8 mouse cellular contexts compared by ENCODE assay signal in genomic region chr7:34594501-34595306, GRCm38 (mm10).
DNase-seq lines count a peak whose midpoint lies in the region; ATAC-seq and TF ChIP-seq lines count a peak whose summit lies in the region.

No protein-coding gene starts in this region.

- 0 out of 2 replicates have a peak, but pooled peaks cover 5% of the 10 kb centered on the region for H3K4me1 ChIP-seq in intestine, embryonic 16.5 days (ENCODE audit: control insufficient read depth, insufficient read depth, low read length)
- peaks cover 28% of the 10 kb centered on the region; the same call in 1 of the 2 replicates for H3K4me1 ChIP-seq in limb, embryonic 14.5 days (ENCODE audit: control insufficient read depth, insufficient read depth, low read length)
- H3K4me1 ChIP-seq in neural tube, embryonic 13.5 days (replicated peaks), result peaks cover 24% of the 10 kb centered on the region

- H3K36me3 ChIP-seq in intestine, embryonic 16.5 days (ENCODE audit: control insufficient read depth, insufficient read depth, low read length), result no peaks in the 10 kb centered on the region
- no peaks in the 10 kb centered on the region for H3K36me3 ChIP-seq in limb, embryonic 14.5 days (ENCODE audit: control insufficient read depth, insufficient read depth, low read length)
- H3K36me3 ChIP-seq in neural tube, embryonic 13.5 days, result no peaks in the 10 kb centered on the region

- no peak overlapping the region for H3K27ac ChIP-seq in intestine, embryonic 16.5 days (ENCODE audit: low read length)
- H3K27ac ChIP-seq in limb, embryonic 14.5 days (replicated peaks; ENCODE audit: low read depth, low read length), result 0 out of 2 replicates have a peak overlapping the region, but pooled peaks have one; percentile 8
- H3K27ac ChIP-seq in neural tube, embryonic 13.5 days (replicated peaks), result peak overlapping the region; percentile 52

- DNase-seq in cerebellum, postnatal 10 days, result peak; percentile 84 to 85
- DNase-seq in cerebellum, adult 9-11 months, result no peak
- DNase-seq in embryo, embryonic 10.5 days (ENCODE audit: low spot score), result peak; percentile 72
- peak; percentile 44 to 68 for DNase-seq in heart, adult 18-20 months
- peak; percentile 61 for DNase-seq in limb, embryonic 14.5 days (ENCODE audit: low spot score)
- DNase-seq in spleen, postnatal 14 days (ENCODE audit: low spot score in 2 of 2), result no peak

- 26% methylated on average over 18 of the region's 18 CpGs for WGBS in intestine, embryonic 16.5 days
- WGBS in limb, embryonic 14.5 days, result 16% methylated on average over 18 of the region's 18 CpGs
- WGBS in neural tube, embryonic 13.5 days, result 21% methylated on average over 18 of the region's 18 CpGs

- no peak for TF ChIP-seq POLR2A in limb, embryonic 14.5 days (IDR thresholded peaks at IDR 0.05; ENCODE audit: borderline replicate concordance, extremely low read depth, insufficient read depth, insufficient read length)

- peak overlapping the region; percentile 46 for H3K4me2 ChIP-seq in intestine, embryonic 16.5 days (ENCODE audit: low read depth, low read length)
- H3K4me2 ChIP-seq in limb, embryonic 14.5 days (replicated peaks; ENCODE audit: low read depth, low read length, severe bottlenecking), result peak overlapping the region; percentile 47
- peak overlapping the region; percentile 52 for H3K4me2 ChIP-seq in neural tube, embryonic 13.5 days

- no peak overlapping the region; the same call in 1 of the 2 replicates for H3K9ac ChIP-seq in intestine, embryonic 16.5 days (ENCODE audit: low read depth, low read length)
- peak overlapping the region; percentile 25 for H3K9ac ChIP-seq in limb, embryonic 14.5 days (ENCODE audit: low read depth, low read length, severe bottlenecking)
- H3K9ac ChIP-seq in neural tube, embryonic 13.5 days, result peak overlapping the region; percentile 57

- no peak for ATAC-seq in intestine, embryonic 16.5 days
- no peak for ATAC-seq in limb, embryonic 14.5 days (ENCODE audit: low FRiP score, low read depth)
- no peak for ATAC-seq in neural tube, embryonic 13.5 days (ENCODE audit: low read depth)

- H3K9me3 ChIP-seq in intestine, embryonic 16.5 days (ENCODE audit: control insufficient read depth, low read length), result no peaks in the 10 kb centered on the region
- H3K9me3 ChIP-seq in limb, embryonic 14.5 days (ENCODE audit: control insufficient read depth, low read length), result no peaks in the 10 kb centered on the region
- no peaks in the 10 kb centered on the region for H3K9me3 ChIP-seq in neural tube, embryonic 13.5 days

- peak overlapping the region; percentile 33 for H3K4me3 ChIP-seq in intestine, embryonic 16.5 days (ENCODE audit: low read length)
- peak overlapping the region; percentile 23 for H3K4me3 ChIP-seq in limb, embryonic 14.5 days (replicated peaks; ENCODE audit: low read length)
- peak overlapping the region; percentile 21 for H3K4me3 ChIP-seq in neural tube, embryonic 13.5 days

- no peaks in the 10 kb centered on the region for H3K27me3 ChIP-seq in intestine, embryonic 16.5 days (replicated peaks; ENCODE audit: control insufficient read depth, insufficient read depth, low read length)
- no peaks in the 10 kb centered on the region for H3K27me3 ChIP-seq in limb, embryonic 14.5 days (ENCODE audit: control insufficient read depth, insufficient read depth, low read length)
- no peaks in the 10 kb centered on the region for H3K27me3 ChIP-seq in neural tube, embryonic 13.5 days

Comparison
In these comparisons a context has a peak if more than half of its experiments do, and no peak if none do; other contexts are left out.
1. DNase-seq: peak in cerebellum, postnatal 10 days (2 of 2), embryo, embryonic 10.5 days (single experiment), heart, adult 18-20 months (2 of 2) and limb, embryonic 14.5 days (single experiment); none in cerebellum, adult 9-11 months (single experiment) and spleen, postnatal 14 days (0 of 2).
2. Peak in every context shown above with its lines, with median percentiles within 50 percentile points of each other: H3K4me2 ChIP-seq and H3K4me3 ChIP-seq.